Mouse (Mus musculus): Measurements from ENCODE around the gene Plod1.
"Not testable (repeated sequence)": the region's sequence is repeated elsewhere in the genome, so short reads cannot be mapped to it uniquely, and the experiment has no call there.

Plod1 gene

DNA sequence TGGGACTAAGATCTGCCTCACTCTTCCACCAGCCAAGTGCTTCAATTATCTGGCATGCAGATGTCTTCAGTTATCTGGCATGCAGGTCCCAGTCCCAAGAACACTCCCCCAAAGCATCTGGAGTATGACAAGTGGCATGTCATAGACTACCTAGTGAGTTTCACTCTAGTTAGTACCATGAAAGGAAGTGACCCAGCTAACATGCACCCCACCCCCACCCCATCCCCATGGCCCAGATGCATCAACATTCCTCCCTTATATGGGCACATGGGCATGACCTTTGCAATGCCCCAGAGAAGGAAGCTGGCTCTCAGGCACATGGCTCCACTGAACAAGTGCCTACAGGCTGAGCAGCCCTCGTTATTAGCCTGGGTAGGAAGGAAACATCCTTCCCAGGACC, 40.2 kb downstream of the Plod1 start:
- DNase-seq (ENCODE audit: low spot score in 2 of 2): no peak

DNA sequence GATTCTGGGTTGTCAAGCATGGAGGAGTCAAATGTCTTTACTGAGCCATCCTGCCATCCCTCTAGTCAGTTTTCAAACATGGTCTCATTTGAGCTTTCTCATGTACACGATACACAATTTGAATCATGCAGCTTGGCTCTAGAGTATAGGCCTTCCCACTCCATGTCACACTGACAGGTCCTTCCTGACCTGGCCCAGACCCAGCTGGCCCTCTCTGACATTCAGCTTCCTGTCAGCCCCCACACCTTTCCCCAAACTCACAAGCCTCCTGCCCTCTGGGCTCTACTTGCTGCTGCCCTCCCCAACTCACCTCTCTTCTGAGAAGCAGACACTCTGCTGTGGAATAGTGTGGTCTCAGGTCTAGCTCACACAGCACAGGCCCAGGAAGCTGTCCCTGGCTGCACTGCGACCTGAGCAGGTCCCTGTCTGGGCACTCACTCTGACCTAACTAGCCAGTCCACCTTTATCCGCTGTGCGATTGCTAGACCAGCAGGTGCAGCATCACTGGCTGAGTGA, 40.7 kb downstream of the Plod1 start:
- DNase-seq (ENCODE audit: low spot score in 2 of 2): no peak

DNA sequence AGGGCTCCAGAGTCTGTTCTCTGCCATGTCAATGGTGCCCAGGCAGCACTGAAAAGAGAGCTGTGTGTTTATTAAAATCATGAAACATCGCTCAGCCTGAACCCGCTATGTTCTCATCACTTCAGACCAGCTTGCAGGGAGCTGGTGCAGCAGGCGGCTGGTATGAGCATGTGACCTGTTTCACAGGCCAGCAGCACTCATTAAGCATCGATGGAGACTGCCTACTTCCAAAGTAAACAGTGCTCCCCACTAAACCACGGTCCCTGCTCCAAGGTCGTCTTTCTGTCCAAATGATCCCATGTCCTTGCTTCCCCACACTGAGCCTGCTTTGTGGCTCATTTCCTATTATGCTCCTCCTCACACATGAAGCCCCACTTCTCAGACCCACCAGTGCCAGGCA, 46.2 kb downstream of the Plod1 start:
- no peak for DNase-seq (ENCODE audit: low spot score in 2 of 2)

DNA sequence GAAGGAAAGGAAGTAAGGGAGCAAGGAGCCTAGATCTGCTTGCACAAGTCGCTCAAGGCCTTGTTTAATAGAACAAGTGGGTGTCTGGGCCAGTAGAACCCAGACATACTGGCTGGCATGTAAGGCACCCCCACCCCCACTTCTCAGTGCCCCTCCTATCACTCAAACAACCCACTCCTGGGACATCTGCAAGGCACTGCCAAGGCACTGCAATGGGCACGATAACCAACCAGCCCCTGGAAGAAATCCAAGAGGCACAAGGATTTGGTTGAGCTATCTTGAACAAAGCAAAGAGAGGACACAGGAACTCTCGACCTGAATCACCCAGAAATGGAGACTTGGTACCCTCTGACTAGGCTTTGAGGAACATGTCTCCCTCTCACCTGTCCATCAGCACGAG, 48.3 kb downstream of the Plod1 start:
- DNase-seq (ENCODE audit: low spot score in 2 of 2): no peak

DNA sequence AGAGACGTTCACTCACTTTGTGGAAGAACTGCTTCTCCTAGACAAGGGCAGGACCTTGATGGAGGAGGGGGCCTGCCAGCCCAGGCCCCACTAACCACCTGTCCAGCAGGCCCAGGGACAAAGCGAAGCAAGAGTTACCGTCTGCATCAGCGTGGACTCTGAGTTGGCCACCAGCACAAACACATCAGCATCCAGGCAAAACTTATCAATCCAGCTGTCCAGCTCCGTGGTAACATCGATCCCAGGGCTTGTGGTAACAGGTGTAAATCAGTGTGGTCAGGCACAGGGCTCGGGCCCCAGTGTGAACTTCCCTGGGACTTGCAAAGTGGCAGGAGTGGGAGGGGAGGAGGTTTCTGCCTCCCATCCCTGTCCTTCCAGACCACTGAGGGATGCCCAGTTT, 49.3 kb downstream of the Plod1 start:
- DNase-seq (ENCODE audit: low spot score in 2 of 2): no peak

DNA sequence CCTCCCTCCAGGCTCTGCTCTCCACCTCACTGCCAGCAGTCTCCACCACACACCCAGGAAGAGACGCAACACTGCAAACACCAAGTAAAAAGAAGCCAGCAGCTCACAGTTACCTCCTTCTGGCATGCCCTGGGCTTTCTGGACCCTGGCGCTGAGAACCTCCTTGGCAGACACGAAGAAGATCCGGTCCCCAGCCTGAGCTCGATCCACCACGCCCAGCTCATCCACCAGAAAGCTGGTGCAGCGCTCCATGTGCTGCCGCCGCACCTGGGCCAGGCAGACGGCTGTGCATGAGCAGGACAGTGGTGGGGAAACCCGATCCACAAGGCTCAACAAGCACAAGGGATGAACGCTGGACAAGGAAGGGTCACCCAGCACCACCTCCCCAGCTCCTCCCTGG, 50.4 kb downstream of the Plod1 start:
- no peak for DNase-seq (ENCODE audit: low spot score in 2 of 2)

DNA sequence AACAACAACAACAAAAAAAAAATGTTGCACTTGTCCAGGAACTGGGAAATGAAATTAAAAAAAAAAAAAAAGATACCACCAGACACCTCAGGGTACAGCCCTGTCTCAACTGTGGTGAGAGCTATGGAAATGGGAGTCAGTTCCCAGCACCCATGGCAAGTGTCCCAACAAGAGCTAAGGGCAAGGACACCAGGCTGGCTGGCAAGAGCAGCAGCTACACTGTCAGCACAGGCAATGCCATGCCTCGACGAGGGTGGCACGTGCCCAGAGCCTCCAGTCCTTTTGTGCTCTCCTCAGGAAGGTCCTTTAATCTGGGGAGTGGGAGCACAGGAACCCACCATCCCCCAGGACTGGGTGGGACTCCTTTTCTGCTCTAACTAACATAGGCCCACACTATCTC, 52.4 kb downstream of the Plod1 start:
- DNase-seq (ENCODE audit: low spot score in 2 of 2): no peak

DNA sequence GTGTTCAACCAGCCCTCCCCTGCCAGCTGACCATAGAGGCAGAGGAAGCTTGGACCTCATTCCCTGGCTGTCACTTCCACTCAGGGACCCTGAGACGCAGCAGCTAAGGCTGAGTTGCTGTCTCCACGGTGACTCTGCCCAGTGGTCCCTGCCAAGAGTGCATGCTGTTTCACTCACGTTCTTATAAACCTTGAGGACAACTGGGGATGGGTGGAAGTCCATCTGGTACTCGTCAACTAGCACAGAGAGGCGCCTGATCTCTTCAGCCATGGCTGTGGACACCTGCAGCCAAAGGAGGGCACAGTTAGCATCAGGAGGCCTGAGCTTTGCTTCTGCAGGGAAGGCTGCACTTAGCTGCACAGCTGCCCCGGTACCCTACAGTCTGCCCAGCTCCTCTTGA, 53.5 kb downstream of the Plod1 start:
- no peak for DNase-seq (ENCODE audit: low spot score in 2 of 2)

DNA sequence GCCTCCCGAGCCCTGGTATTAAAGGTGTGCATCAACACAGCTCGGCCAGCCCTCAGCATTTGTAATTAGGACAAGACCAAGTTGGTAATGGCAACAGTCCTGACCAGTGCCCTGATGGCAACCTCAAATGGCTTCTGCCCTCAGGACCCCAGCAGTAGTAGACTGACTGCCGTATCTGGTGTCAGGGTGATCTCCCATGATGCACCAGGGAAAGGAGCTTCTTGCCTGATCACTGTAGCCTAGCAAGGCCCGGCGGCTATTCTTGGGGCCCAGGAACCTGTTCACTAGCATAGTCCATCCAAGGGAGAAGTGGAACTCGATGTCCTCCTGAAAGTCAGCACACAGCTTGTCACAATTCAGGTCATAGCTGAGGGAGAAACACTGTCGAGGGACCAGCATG, 54.8 kb downstream of the Plod1 start:
- no peak for DNase-seq (ENCODE audit: low spot score in 2 of 2)

DNA sequence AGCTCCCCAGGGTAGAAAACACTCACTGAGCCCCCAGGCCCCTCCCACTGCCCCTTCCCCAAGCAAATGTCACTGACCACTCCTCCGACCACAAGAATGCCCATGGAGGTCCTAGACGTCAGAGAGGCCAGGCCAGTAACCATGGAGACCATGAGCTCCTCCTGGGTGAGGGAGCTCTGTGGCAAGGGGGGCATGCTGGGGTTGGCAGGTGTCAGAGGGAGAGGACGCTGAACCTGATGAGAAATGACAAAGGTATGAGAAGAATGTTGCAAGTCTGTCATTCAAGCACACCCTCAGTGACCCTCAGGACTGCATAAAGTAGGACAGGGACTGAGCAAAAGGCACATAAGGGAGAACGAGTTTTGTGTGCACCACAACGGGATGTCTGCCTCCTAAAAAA, 56.7 kb downstream of the Plod1 start:
- no peak for DNase-seq (ENCODE audit: low spot score in 2 of 2)

DNA sequence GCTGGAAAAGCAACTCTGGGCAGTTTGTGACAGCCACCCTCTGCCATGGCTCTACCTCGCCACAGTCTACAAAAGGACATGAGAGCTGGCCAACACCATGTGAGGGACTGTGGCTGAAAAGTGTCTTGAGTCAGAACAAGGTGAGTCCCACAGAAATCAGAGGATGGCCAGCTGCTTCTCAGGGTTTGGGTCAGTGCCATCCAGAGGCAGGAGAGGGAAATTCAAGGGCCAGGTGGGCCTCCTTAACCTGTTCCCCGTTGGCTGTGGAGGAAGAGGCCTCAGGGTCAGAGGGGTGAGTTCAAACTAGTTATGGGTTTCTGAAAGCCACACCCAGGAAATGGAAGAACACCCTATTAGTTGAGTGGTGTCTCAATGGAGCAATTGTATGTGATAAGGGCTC, 57.1 kb downstream of the Plod1 start:
- no peak for DNase-seq (ENCODE audit: low spot score in 2 of 2)

DNA sequence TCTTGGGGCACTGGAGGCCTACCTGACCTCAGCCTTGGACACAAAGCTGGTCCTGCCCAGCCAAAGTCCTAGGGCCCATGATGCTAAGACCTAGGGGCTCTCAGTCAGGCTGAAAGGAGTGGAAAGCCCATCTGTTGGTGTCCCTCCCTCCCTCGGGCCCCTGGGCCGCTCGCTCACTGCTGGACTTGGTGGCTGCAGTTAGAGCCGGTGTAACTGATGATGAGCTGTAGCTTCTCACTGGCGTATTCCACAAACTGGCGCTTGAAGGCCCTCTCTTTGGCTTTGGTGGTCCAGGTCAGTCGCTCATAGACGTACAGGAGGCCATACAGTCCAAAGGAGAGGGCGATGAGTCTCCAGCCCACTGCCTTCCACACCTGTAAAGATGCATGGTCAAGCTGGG, 58.0 kb downstream of the Plod1 start:
- DNase-seq (ENCODE audit: low spot score in 2 of 2): no peak

DNA sequence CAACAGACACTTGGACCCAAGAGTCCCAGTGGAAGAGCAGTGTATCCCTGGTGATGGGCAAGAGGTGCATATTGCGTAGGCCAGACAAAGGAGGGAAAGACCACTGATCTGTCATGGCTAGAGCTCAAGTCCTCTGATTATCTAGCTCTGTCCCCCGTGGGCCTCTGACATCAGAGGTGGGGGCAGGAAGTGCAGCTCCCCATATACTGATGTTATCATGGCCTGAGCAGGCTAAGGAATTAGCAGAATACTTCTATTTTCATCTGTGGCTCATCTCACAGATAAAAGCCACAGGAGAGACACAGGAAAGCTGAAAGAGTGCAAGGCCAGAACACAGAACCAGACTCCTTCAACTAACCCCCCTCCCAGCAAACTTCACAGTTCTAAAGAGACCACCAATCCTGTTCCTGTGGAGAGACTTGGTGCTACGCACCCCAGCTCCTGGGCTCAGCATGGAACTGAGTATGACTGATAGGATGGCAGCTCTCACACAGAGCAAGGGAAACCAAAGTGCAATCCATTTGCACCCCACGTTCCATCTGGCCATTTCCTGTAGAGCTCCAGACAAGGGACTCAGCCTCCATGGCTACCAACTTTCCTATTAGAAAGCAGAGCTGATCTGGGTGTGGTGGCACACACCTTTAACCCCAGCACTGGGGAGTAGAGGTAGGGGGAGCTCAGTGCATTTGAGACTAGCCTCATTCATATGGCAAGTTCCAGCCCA, 60.6 kb downstream of the Plod1 start:
- no peak for DNase-seq (ENCODE audit: low spot score in 2 of 2)

DNA sequence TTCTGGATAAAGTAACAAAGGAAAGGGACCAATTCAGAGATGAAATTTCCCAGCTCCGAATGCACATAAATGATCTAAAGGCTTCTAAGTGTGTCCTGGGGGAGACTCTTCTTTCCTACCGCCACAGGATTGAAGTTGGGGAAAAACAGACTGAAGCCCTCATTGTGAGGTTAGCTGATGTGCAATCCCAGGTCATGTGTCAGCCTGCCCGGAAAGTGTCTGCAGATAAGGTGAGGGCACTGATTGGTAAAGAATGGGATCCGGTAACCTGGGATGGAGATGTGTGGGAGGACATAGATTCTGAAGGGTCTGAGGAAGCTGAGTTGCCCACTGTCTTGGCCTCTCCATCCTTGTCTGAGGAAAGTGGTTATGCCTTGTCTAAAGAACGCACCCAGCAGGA, 67.3 kb downstream of the Plod1 start:
- DNase-seq (ENCODE audit: low spot score in 2 of 2): peak in 1 of 2 experiments; percentile 13

DNA sequence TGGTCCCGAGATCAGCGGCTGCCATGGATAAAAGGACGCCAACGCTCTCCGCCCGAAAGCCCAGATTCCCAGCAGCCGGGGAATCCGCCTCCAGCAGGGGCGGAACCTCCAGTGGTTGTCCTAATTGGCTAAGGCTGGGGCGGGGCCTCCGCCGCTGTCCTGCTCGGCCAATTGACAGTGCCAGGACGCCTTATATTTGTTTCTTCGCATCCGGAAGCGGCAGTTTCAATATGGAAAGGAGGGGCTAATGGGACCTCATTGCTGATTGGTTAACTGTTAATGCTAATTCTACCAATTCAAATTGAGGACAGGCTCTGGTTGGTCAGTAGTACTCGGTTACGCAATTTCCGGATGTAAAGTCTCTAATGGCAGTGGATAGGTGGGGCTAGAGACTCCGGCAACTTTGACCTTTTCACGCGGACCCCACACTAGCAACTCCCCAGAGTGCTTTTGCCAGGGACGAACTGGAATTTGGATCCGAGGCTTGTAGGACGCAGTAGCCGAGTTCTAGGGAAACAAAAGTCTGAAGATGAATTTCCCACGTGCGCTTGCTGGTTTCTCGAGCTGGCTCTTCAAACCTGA, 68.0 kb downstream of the Plod1 start, which contains the start of the genes Miip and Fv1:
Gene Miip (minus strand): TSS at position 367 of the 582 bp plus-strand sequence.
Gene Fv1 (plus strand): TSS at position 530 of the 582 bp plus-strand sequence.
- DNase-seq (ENCODE audit: low spot score in 2 of 2): peak; percentile 89 to 95

DNA sequence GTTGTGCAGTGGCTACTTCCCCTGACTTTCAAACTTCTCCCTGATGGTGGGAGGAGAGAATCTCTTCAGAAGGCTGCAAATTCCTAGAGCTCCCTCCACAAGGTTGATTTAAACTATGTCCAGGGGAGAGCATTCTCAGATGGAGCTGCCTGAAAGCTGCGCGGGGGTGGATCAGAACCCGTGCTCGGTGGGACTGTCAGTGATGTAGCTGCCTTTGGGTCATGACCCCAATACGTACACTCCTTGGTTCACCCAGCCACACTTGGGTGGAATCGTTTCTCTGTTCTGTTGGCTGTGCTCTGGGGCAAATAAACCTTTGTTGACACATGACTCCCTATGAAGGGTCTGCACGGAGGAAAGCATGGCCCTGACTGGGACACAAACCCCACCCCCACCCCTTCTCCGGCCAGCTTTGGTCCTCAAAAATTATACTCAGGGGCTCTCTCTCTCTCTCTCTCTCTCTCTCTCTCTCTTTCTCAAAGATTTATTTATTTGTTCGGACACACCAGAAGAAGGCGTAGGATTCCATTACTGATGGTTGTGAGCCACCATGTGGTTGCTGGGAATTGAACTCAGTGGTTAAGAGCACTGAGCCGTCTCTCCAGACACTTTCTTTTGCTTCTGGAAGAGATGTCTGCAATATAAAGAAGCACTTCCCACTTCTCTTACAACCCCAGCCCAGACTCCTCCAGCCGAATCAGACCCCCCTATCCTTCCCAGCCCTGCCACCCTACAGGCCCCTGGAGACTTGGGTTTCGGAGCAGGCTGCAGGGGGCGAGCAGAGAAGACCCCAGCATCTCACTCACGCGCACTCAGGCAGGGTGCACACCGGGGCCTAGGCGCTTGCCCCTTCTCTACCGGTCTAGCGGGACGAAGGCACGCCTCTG, 68.8 kb downstream of the Plod1 start:
- DNase-seq (ENCODE audit: low spot score in 2 of 2): no peak

DNA sequence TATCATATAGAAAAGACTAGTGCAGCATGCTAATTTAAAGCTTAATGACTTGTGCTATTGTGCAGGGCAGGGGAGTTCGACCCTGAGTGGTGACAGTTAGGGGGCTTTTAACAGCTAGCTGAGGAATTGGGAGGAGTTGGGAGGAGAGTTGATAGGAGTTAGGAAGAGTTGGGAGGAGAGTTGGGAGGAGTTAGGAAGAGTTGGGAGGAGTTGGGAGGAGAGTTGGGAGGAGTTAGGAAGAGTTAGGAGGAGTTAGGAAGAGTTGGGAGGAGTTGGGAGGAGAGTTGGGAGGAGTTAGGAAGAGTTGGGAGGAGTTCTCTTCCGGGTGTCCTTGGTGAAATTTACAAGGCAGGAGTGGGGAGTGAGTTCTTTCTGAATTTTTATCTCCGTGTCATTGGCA, 69.8 kb downstream of the Plod1 start:
- not testable (repeated sequence) for DNase-seq (ENCODE audit: low spot score in 2 of 2)

DNA sequence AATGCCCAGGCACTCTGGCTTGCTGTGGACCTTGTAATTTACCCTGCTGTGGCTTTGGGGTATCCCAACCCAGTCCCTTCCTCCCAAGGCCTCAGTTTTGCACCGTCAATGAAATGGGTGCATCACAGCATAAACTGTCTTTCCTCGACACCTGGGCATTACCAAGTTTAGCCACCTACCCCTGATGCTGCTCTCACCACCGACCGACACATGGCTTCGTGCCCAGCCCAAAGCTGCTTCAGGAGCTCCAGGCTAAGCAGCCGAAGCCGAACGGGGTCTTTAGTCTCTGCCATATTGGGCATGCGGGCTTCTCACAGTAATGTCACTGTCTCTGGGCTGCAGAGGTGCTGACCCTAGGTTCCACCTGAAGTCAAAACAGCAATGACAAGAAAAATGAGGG, 70.5 kb downstream of the Plod1 start:
- no peak for DNase-seq (ENCODE audit: low spot score in 2 of 2)

DNA sequence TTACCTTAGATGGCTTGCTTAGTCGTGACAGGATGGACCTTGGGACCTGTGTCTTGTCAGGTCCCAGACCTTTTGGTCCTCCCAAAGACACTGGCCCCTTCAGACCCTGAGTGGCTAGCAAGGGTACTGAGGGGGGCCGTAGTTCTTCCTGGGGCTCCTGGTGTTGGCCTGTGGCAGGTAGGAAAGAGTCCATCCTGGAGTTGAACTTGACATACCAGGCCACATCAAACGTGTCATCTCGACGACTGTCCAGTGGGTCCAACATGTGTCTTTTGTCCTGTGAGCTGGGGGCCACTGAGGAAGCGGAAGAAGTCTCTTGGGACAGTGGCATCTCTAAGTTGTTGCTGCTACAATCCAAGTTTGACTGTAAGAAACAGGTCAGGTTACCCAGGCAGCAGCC, 70.9 kb downstream of the Plod1 start:
- DNase-seq (ENCODE audit: low spot score in 2 of 2): no peak

DNA sequence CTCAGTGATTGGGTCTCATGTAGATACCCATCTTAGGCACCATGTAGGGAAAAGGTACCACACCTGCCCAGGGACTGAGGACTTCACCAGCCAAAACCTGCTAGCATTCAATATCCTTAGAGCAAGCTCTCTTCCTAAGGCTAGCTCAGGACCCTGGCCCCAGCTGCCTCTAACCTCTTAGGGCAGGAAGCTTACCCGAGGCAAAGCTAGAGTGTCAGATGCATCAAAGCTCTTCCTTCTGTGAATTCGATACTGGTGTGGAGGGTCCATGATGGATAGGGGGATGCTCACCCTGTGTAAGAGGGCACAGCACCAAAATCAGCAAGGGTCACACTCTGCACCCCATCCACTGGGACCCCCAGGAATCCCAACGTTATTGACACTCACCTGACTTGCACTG, 74.5 kb downstream of the Plod1 start:
- no peak for DNase-seq (ENCODE audit: low spot score in 2 of 2)
